Mouse (Mus musculus) liver, embryonic 14.5 days (tissue): Measurements from ENCODE around the gene Hk1. TPM values are rescaled to one million over a fixed set of nuclear protein-coding genes. Genes with fewer than 3 reads are reported as not detected.

Source experiments
- ATAC-seq: fragments of 200-750 bp; cut with Nextera tagmentation; 2 replicates; pipeline ENCODE4 v1.8.0; 2017; ENCODE audit warnings: moderate number of reproducible peaks, mild to moderate bottlenecking, moderate library complexity; ENCODE audit not compliant: insufficient read depth
- DNase-seq, 3 experiments: peaks; one replicate each; pipeline ENCODE4 v3.0.0-alpha.2; 2012 to 2013; ENCODE audit warnings: low read depth in 3 of 3, low spot score in 3 of 3
- H3K27ac ChIP-seq: fragments of 300-500 bp; sonication (generic); 2 replicates; pipeline ENCODE4 v1.5.1; 2014; ENCODE audit warnings: moderate library complexity, mild to moderate bottlenecking, control low read depth, inconsistent platforms
- H3K27me3 ChIP-seq: fragments of 300-500 bp; sonication (generic); 2 replicates; pipeline ENCODE4 v1.6.1; 2014; ENCODE audit warnings: mild to moderate bottlenecking, low read length, moderate library complexity; ENCODE audit not compliant: control insufficient read depth, insufficient read depth
- H3K36me3 ChIP-seq: fragments of 300-500 bp; sonication (generic); replicated peaks from 2 replicates; pipeline ENCODE4 v1.6.1; 2014; ENCODE audit warnings: low read depth; ENCODE audit not compliant: control insufficient read depth, insufficient read depth
- H3K4me1 ChIP-seq, 2 experiments: fragments of 200-500 bp in 1 of 2; fragments of 300-500 bp in 1 of 2; sonication (generic) in 1 of 2; replicated peaks; 2 replicates each; pipeline ENCODE4 v1.6.1; 2012 to 2014; ENCODE audit warnings: antibody characterized with exemption in 1 of 2, inconsistent platforms in 1 of 2, low read length in 1 of 2; ENCODE audit not compliant: control insufficient read depth in 2 of 2, insufficient read depth in 2 of 2
- H3K4me2 ChIP-seq: fragments of 300-500 bp; sonication (generic); 2 replicates; pipeline ENCODE4 v1.6.1; 2014; ENCODE audit warnings: low read depth, mild to moderate bottlenecking, control low read depth, moderate library complexity
- H3K4me3 ChIP-seq, 2 experiments: fragments of 200-500 bp in 1 of 2; fragments of 300-500 bp in 1 of 2; sonication (generic) in 1 of 2; 2 replicates each; pipeline ENCODE4 v1.5.1; 2012 to 2014; ENCODE audit warnings: low read depth in 2 of 2, low read length in 2 of 2, mild to moderate bottlenecking in 2 of 2, control low read depth in 1 of 2, inconsistent platforms in 1 of 2, moderate library complexity in 1 of 2; ENCODE audit not compliant: insufficient read depth in 1 of 2
- H3K9ac ChIP-seq: fragments of 300-500 bp; sonication (generic); replicated peaks from 2 replicates; pipeline ENCODE4 v1.6.1; 2014; ENCODE audit warnings: mild to moderate bottlenecking, control low read depth, moderate library complexity
- H3K9me3 ChIP-seq: fragments of 300-500 bp; sonication (generic); 2 replicates; pipeline ENCODE4 v1.6.1; 2016; ENCODE audit warnings: low read length, mixed read lengths; ENCODE audit not compliant: control insufficient read depth
- CTCF ChIP-seq: IDR thresholded peaks from 2 replicates; pipeline ENCODE4 v1.5.1; 2016; ENCODE audit warnings: antibody characterized with exemption, low read depth, control low read depth
- EP300 ChIP-seq: IDR thresholded peaks from 2 replicates; pipeline ENCODE4 v1.6.1; 2016; ENCODE audit warnings: antibody characterized with exemption, low read depth
- WGBS: fragments of 180-500 bp; shearing (Covaris S2); extraction: QIAGEN DNeasy Blood & Tissue Kit; methylation state at CpG from one replicate; pipeline ENCODE4 v1.1.7; 2014; ENCODE audit not compliant: insufficient replicate concordance; 5-methylcytosine and 5-hydroxymethylcytosine counted together
- polyA plus RNA-seq, 2 experiments: library from polyadenylated mRNA; depleted of rRNA in 1 of 2; stranded (reverse) in 1 of 2; unstranded in 1 of 2; fragments of >200 nt; fragmentation: Nextera tagmentation in 1 of 2; extraction: Ambion mirVana in 1 of 2; gene quantifications; 2 replicates each; pipeline versions ENCODE4 v1.2.1 to v1.2.3; 2012 to 2014

Gene Hk1
- polyA plus RNA-seq, 2 experiments: 54.2 to 56.1 TPM

GRCm38 (mm10) chr10:62311464-62311863, 68.2 kb downstream of the Hk1 start:
- no peak for TF ChIP-seq EP300
- TF ChIP-seq CTCF: no peak
- peaks cover 0 to 10% of the 10 kb centered on the region in 2 experiments; a peak in 2 of 4 replicates for H3K4me1 ChIP-seq
- H3K27ac ChIP-seq: no peak overlapping the region
- H3K4me2 ChIP-seq: no peak overlapping the region
- DNase-seq: no peak
- no peaks in the 10 kb centered on the region for H3K9me3 ChIP-seq
- 33% methylated on average over 6 of the region's 6 CpGs for WGBS
- no peak overlapping the region; the same call in 1 of the 2 replicates for H3K9ac ChIP-seq
- peaks cover 73% of the 10 kb centered on the region for H3K36me3 ChIP-seq
- no peak overlapping the region for H3K4me3 ChIP-seq
- no peaks in the 10 kb centered on the region for H3K27me3 ChIP-seq
- ATAC-seq: no peak

GRCm38 (mm10) chr10:62310259-62311039, 69.3 kb downstream of the Hk1 start:
- no peaks in the 10 kb centered on the region for H3K27me3 ChIP-seq
- no peak overlapping the region for H3K4me3 ChIP-seq
- DNase-seq (no peak), ATAC-seq (no peak)
- peaks cover 0 to 10% of the 10 kb centered on the region in 2 experiments; a peak in 2 of 4 replicates for H3K4me1 ChIP-seq
- TF ChIP-seq CTCF (no peak), EP300 (no peak)
- 77% methylated on average over 10 of the region's 10 CpGs for WGBS
- no peak overlapping the region for H3K4me2 ChIP-seq
- no peak overlapping the region for H3K9ac ChIP-seq
- H3K36me3 ChIP-seq: peaks cover 63% of the 10 kb centered on the region
- no peak overlapping the region for H3K27ac ChIP-seq
- H3K9me3 ChIP-seq: no peaks in the 10 kb centered on the region

DNA sequence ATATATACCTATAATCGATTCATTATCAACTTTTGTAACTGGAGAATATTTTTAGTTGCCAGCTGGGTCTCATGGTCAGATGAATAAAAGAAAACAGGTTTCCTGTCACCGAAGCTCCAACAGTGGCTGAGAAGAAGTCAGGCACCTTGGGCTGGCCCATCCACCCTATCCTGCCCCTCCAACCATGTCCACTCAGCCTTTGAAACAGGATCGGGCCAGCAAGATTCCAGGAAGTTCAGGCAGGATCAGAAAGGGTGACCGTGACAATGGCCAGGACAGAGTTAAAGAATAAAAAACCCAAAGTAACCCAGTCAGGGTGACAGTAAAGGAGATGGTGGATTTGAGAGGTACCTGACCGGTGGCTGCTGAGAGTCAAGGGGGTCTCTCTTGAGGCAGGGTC, 70.1 kb downstream of the Hk1 start:
- TF ChIP-seq CTCF (no peak), EP300 (no peak)
- Histone ChIP-seq H3K4me2 (no peak overlapping the region), H3K4me1 (peaks cover 0 to 10% of the 10 kb centered on the region in 2 experiments; a peak in 2 of 4 replicates), H3K9me3 (no peaks in the 10 kb centered on the region), H3K4me3 (no peak overlapping the region), H3K27me3 (no peaks in the 10 kb centered on the region), H3K9ac (no peak overlapping the region), H3K27ac (no peak overlapping the region), H3K36me3 (peaks cover 56% of the 10 kb centered on the region)
- 89% methylated on average over 5 of the region's 5 CpGs for WGBS
- ATAC-seq (no peak), DNase-seq (no peak)

GRCm38 (mm10) chr10:62308896-62309491, 70.7 kb downstream of the Hk1 start:
- H3K9me3 ChIP-seq: no peaks in the 10 kb centered on the region
- no peak overlapping the region for H3K9ac ChIP-seq
- no peaks in the 10 kb centered on the region for H3K27me3 ChIP-seq
- 92% methylated on average over 11 of the region's 11 CpGs for WGBS
- H3K36me3 ChIP-seq: peaks cover 56% of the 10 kb centered on the region
- no peak for DNase-seq
- H3K27ac ChIP-seq: no peak overlapping the region
- no peak overlapping the region for H3K4me2 ChIP-seq
- peaks cover 0 to 9% of the 10 kb centered on the region in 2 experiments; a peak in 2 of 4 replicates for H3K4me1 ChIP-seq
- TF ChIP-seq EP300 (no peak), CTCF (no peak)
- no peak overlapping the region for H3K4me3 ChIP-seq
- ATAC-seq: no peak

- Histone ChIP-seq H3K4me1 (no peaks in the 10 kb centered on the region; a peak in 1 of 4 replicates), H3K36me3 (peaks cover 61% of the 10 kb centered on the region), H3K9ac (no peak overlapping the region), H3K4me2 (no peak overlapping the region), H3K9me3 (no peaks in the 10 kb centered on the region), H3K4me3 (no peak overlapping the region), H3K27ac (no peak overlapping the region), H3K27me3 (no peaks in the 10 kb centered on the region)
- 44% methylated on average over 3 of the region's 3 CpGs for WGBS
- TF ChIP-seq CTCF (no peak), EP300 (no peak)
- DNase-seq: no peak
- 0 out of 2 replicates have a peak, but pooled peaks have one; percentile 7 for ATAC-seq
Observed at GRCm38 (mm10) chr10:62306483-62306882, 73.2 kb downstream of the Hk1 start.
